Mouse (Mus musculus): ENCODE measurements around the gene Kyat3. TPM values are rescaled to one million over a fixed set of nuclear protein-coding genes. Genes with fewer than 3 reads are reported as not detected.
A peak's percentile ranks its signal among the peaks of the same experiment; 100 is the strongest.
"Not testable (repeated sequence)": the region's sequence is repeated elsewhere in the genome, so short reads cannot be mapped to it uniquely, and the experiment has no call there.

Kyat3 gene
- polyA plus RNA-seq (2015; fragmentation: Nextera tagmentation; extraction: Ambion mirVana) = 24.6 and 28.0 TPM in 2 replicates

DNA sequence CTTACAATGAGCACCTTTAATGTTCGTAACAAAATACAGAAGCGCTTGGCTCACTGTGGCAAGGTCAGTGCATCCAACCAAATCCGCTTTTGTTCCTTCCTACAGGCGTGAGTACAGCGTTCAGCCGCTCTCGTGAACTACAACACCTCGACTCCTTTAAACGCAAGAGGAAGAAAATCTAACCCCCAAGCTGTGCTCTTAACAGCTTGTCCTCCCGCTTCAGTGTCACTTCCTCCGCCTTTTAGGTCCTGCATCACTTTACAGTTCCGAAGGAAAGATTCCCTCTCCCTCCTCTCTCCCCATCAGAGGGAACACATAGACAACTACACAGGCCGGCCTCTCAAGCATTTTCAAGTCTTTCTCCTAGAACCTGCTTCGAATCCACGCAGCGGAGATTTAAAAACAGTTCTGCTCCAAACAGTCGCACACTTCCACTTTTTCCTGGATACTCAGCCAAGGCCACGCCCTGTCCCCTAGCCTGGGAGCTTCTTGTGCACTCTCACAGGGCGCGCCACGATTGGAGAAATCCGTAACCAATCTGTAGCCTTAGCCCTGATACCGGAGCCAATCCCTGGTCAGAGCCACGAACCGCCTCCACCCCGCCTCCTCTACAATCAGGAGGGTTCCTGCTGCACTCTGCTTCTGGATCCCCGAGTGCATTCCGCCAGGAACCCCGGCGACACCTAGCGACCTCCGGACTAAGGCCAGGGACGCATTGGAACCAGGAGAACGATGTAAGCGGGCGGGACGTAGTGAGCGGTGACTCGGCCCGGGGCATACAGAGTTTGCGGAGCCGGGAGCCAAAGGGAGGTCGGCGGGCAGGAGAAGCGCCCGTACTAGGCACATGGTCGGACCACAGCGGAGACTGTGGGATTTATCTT, at the start of gene Kyat3:
Gene Kyat3 (plus strand): TSS at position 610 of the 881 bp plus-strand sequence.
- H3K36me3 ChIP-seq (ENCODE audit: insufficient read depth, low read length) = peaks cover 3% of the 10 kb centered on the region; the same call in 1 of the 2 replicates
- H3K27ac ChIP-seq (ENCODE audit: low read length) = peak within 1 kb of the TSS; percentile 87
- under 1% methylated on average over 48 of the region's 48 CpGs for WGBS
- peaks cover 16% of the 10 kb centered on the region for H3K4me1 ChIP-seq (ENCODE audit: insufficient read depth, low read length)
- H3K4me3 ChIP-seq (ENCODE audit: low read length) = peak within 1 kb of the TSS; percentile 65
- peak within 1 kb of the TSS; percentile 91 for H3K4me2 ChIP-seq (replicated peaks; ENCODE audit: low read depth, low read length)
- no peaks in the 10 kb centered on the region for H3K27me3 ChIP-seq (ENCODE audit: insufficient read depth, low read length)
- H3K9me3 ChIP-seq (ENCODE audit: low read length) = peaks cover 6% of the 10 kb centered on the region
- peak; percentile 100 for ATAC-seq (ENCODE audit: low FRiP score, low TSS enrichment)
- H3K9ac ChIP-seq (replicated peaks; ENCODE audit: low read length) = peak within 1 kb of the TSS; percentile 70

DNA sequence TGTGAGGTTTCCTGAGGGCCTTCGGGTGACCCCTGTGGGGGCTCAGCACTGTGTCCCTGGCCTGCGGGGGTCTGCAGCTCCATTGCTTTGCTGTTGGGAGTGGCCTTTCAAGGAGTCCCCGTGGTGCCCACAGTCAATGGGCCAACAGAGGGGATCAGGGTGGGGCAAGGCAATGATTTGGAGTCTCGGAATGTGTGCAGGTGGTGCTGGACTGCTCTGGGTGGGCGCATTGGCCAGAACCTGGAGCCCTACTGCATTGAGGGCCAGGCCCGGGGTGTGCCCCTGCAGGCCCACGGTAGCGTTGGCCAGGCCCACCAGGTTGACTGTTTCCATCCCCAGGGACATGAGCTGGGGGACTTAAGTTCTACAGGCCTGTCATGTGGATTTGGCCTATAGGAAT, 36.1 kb upstream of the Kyat3 start:
- no peaks in the 10 kb centered on the region for H3K4me1 ChIP-seq (ENCODE audit: insufficient read depth, low read length)
- no peak overlapping the region for H3K4me2 ChIP-seq (replicated peaks; ENCODE audit: low read depth, low read length)
- whole genome bisulfite sequencing = 96% methylated on average over 8 of the region's 8 CpGs
- H3K4me3 ChIP-seq (ENCODE audit: low read length) = no peak overlapping the region
- no peaks in the 10 kb centered on the region for H3K27me3 ChIP-seq (ENCODE audit: insufficient read depth, low read length)
- no peak for ATAC-seq (ENCODE audit: low FRiP score, low TSS enrichment)
- no peak overlapping the region for H3K27ac ChIP-seq (ENCODE audit: low read length)
- H3K36me3 ChIP-seq (ENCODE audit: insufficient read depth, low read length) = no peaks in the 10 kb centered on the region
- no peak overlapping the region for H3K9ac ChIP-seq (replicated peaks; ENCODE audit: low read length)
- H3K9me3 ChIP-seq (ENCODE audit: low read length) = peaks cover 10% of the 10 kb centered on the region

DNA sequence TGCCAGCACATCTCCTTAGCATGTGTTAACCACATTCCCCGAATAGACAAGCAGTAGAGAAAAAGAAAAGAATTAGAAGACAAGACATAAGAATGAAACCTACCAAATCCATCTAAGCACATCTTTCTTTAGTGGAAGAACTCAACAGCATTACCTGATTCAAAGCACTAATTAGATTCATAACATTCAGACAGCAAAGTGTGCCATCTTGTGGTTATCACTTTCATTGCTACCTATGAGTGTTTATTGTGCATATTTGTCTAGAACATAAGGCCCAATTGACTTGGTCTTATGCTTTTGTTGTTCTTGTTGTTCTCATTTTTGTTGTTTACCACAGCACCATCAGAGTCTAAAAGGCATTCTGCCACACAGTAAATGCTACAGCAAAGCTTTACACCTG, 26.2 kb upstream of the Kyat3 start:
- H3K4me3 ChIP-seq (ENCODE audit: low read length) = no peak overlapping the region
- no peaks in the 10 kb centered on the region for H3K36me3 ChIP-seq (ENCODE audit: insufficient read depth, low read length)
- no peak overlapping the region for H3K4me2 ChIP-seq (replicated peaks; ENCODE audit: low read depth, low read length)
- no peaks in the 10 kb centered on the region for H3K27me3 ChIP-seq (ENCODE audit: insufficient read depth, low read length)
- no peaks in the 10 kb centered on the region for H3K9me3 ChIP-seq (ENCODE audit: low read length)
- ATAC-seq (ENCODE audit: low FRiP score, low TSS enrichment) = no peak
- H3K9ac ChIP-seq (replicated peaks; ENCODE audit: low read length) = no peak overlapping the region
- no peak overlapping the region for H3K27ac ChIP-seq (ENCODE audit: low read length)
- WGBS = 64% methylated on average over 1 of the region's 1 CpGs
- no peaks in the 10 kb centered on the region for H3K4me1 ChIP-seq (ENCODE audit: insufficient read depth, low read length)

DNA sequence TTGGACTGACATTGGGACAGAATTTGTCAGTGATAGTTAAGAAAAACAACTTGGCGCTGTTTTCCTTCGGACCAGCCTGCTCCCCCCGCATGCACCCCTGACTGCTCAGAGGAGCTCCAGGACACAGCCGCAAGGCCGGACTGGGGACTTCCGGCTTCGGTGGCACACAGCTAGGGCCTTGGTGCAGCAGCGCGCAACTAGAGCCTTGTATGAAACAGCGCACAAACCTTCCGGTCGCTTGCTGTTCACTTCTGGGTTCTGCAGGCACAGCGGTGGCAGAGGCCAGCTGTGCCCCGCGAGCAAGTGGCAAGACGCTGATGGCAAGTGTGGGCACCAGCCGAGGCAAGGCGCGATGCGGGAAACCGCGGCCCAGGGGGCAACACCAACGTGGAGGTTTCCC, 12.9 kb upstream of the Kyat3 start:
- no peaks in the 10 kb centered on the region for H3K4me1 ChIP-seq (ENCODE audit: insufficient read depth, low read length)
- WGBS = 72% methylated on average over 23 of the region's 23 CpGs
- 0 out of 2 replicates have a peak, but pooled peaks have one; percentile 9 for ATAC-seq (ENCODE audit: low FRiP score, low TSS enrichment)
- H3K4me2 ChIP-seq (replicated peaks; ENCODE audit: low read depth, low read length) = peak overlapping the region; percentile 32; the same call in 1 of the 2 replicates
- no peak overlapping the region for H3K27ac ChIP-seq (ENCODE audit: low read length)
- no peaks in the 10 kb centered on the region for H3K36me3 ChIP-seq (ENCODE audit: insufficient read depth, low read length)
- H3K27me3 ChIP-seq (ENCODE audit: insufficient read depth, low read length) = no peaks in the 10 kb centered on the region
- H3K9ac ChIP-seq (replicated peaks; ENCODE audit: low read length) = no peak overlapping the region
- H3K4me3 ChIP-seq (ENCODE audit: low read length) = no peak overlapping the region
- H3K9me3 ChIP-seq (ENCODE audit: low read length) = peaks cover 11% of the 10 kb centered on the region

DNA sequence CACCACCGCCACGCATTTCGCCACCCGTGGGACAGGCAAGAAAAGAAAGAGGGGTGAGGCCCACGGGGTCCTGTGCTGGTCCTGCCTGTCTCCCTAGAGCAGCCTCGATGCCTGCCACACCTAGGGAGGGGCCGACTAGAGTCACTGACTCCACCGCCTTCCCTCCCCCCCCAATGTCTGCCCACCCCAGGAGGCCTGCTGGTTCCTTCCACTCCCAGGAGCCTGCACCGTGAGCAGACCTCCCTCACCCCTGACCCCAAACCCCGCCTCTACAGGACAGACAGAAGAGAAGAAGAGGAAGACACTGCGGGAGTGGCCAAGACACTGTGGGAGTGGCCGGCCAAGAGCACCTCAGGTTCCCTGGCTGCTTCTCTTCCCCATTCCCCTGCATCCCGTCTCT, 12.5 kb upstream of the Kyat3 start:
- no peak overlapping the region for H3K4me3 ChIP-seq (ENCODE audit: low read length)
- 65% methylated on average over 11 of the region's 13 CpGs for WGBS
- H3K27me3 ChIP-seq (ENCODE audit: insufficient read depth, low read length) = no peaks in the 10 kb centered on the region

DNA sequence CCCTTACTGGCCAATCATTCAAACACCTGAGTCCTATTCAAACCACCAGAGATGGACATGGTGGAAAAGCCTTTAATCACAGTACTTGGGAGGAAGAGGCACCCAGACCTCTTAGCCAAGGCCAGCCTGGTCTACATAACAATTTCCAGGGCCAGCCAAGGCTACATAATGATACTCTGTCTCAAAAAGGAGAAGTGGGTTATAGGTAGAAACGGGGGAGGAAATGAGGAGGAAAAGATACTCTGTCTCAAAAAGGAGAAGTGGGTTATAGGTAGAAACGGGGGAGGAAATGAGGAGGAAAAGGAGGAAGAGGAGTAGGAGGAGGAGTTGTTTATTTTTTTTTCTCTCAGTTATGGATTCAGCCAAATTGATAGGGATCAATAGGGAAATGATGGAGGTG, 4.3 kb upstream of the Kyat3 start:
- H3K27me3 ChIP-seq (ENCODE audit: insufficient read depth, low read length) = no peaks in the 10 kb centered on the region
- H3K36me3 ChIP-seq (ENCODE audit: insufficient read depth, low read length) = no peaks in the 10 kb centered on the region
- no peak for ATAC-seq (ENCODE audit: low FRiP score, low TSS enrichment)
- WGBS = 68% methylated on average over 2 of the region's 2 CpGs
- H3K4me1 ChIP-seq (ENCODE audit: insufficient read depth, low read length) = peaks cover 13% of the 10 kb centered on the region
- no peak overlapping the region for H3K9ac ChIP-seq (replicated peaks; ENCODE audit: low read length)
- no peak overlapping the region for H3K4me2 ChIP-seq (replicated peaks; ENCODE audit: low read depth, low read length)
- 0 out of 2 replicates have a peak, but pooled peaks cover 3% of the 10 kb centered on the region for H3K9me3 ChIP-seq (ENCODE audit: low read length)
- no peak overlapping the region for H3K27ac ChIP-seq (ENCODE audit: low read length)
- H3K4me3 ChIP-seq (ENCODE audit: low read length) = no peak overlapping the region

More for the DNA sequence above, 12.5 kb upstream of the Kyat3 start:
- H3K9ac ChIP-seq (replicated peaks; ENCODE audit: low read length) = no peak overlapping the region
- H3K36me3 ChIP-seq (ENCODE audit: insufficient read depth, low read length) = no peaks in the 10 kb centered on the region
- peak overlapping the region; percentile 32; the same call in 1 of the 2 replicates for H3K4me2 ChIP-seq (replicated peaks; ENCODE audit: low read depth, low read length)
- ATAC-seq (ENCODE audit: low FRiP score, low TSS enrichment) = peak; percentile 61; the same call in 1 of the 2 replicates
- H3K9me3 ChIP-seq (ENCODE audit: low read length) = peaks cover 11% of the 10 kb centered on the region
- H3K27ac ChIP-seq (ENCODE audit: low read length) = no peak overlapping the region
- no peaks in the 10 kb centered on the region for H3K4me1 ChIP-seq (ENCODE audit: insufficient read depth, low read length)

DNA sequence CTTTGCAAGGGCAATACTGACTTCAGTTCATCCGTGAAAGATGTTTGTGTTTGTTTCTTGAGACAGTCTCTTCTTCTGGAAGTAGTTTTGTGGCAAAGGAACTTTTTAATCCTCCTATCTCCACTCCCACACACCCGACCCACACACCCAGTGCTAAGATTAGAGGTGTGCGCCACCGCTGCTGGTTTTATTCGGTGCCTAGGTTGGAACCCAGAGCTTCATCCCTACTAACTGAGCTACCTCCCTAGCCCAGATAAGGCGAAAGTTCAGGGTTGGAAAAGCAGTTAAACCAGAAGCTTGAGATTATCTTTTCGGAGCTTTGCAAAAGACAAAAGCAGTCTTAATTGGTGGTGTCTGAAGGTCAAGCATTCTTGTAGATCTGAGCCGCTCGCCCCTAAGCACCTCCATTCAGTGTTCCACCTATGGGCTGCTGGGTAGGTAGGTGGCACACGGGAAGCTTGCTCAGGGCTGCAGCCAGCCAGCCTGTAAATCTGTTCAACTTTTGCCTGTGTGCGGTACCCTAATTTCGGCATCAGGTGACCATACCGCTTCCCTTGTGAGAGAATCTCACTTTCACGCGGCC, 647 bp downstream of the Kyat3 start:
- Histone ChIP-seq H3K9ac (replicated peaks; ENCODE audit: low read length) (peak overlapping the region; percentile 70), H3K27ac (ENCODE audit: low read length) (no peak overlapping the region), H3K4me2 (replicated peaks; ENCODE audit: low read depth, low read length) (peak overlapping the region; percentile 91), H3K4me1 (ENCODE audit: insufficient read depth, low read length) (peaks cover 16% of the 10 kb centered on the region), H3K9me3 (ENCODE audit: low read length) (peaks cover 6% of the 10 kb centered on the region), H3K27me3 (ENCODE audit: insufficient read depth, low read length) (no peaks in the 10 kb centered on the region), H3K4me3 (ENCODE audit: low read length) (peak overlapping the region; percentile 65), H3K36me3 (ENCODE audit: insufficient read depth, low read length) (peaks cover 3% of the 10 kb centered on the region; the same call in 1 of the 2 replicates)
- no peak for ATAC-seq (ENCODE audit: low FRiP score, low TSS enrichment)
- 20% methylated on average over 15 of the region's 15 CpGs for WGBS

DNA sequence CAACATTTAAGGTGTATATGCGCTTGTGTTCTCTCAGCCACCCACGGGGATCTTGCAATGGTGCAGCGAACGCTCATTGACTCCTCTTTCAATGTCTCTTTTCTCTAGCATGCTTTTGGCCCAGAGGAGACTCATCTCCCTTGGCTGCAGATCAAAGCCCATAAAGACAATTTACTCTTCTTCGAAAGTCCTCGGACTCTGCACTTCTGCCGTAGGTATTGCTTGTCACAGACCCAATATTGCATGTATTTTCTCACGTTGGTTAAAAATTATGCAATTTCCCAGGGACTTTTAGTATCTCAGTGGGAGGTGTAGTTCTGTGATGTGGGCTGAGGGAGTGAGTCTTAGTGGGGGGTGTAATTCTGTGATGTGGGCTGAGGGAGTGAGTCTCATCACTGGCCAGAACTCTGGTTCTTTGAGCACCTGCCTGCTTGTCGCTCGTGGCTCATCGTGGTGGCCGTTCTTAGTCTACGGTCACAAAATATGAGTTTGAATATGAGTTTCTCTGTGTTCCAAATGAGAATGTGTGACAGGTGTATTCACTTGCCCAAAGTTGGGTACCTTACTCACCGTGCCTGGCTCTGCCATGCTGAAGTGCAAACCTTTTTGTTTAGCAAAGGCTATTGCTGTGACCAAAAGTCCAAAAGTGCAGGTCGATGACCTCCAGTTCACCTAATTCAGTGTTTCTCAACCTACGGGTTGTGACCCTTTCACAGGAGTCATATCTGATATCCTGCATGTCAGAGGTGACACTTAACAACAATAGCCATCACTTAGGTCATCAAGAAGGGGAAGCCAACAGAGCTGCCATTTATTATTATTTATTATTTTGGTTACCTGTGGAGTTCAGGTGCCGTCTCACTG, 6.0 kb downstream of the Kyat3 start:
- Histone ChIP-seq H3K27ac (ENCODE audit: low read length) (no peak overlapping the region), H3K9ac (replicated peaks; ENCODE audit: low read length) (no peak overlapping the region), H3K4me2 (replicated peaks; ENCODE audit: low read depth, low read length) (no peak overlapping the region), H3K36me3 (ENCODE audit: insufficient read depth, low read length) (peaks cover 3% of the 10 kb centered on the region; the same call in 1 of the 2 replicates), H3K9me3 (ENCODE audit: low read length) (peaks cover 6% of the 10 kb centered on the region), H3K4me1 (ENCODE audit: insufficient read depth, low read length) (0 out of 2 replicates have a peak, but pooled peaks cover under 1% of the 10 kb centered on the region), H3K4me3 (ENCODE audit: low read length) (no peak overlapping the region), H3K27me3 (ENCODE audit: insufficient read depth, low read length) (no peaks in the 10 kb centered on the region)
- ATAC-seq (ENCODE audit: low FRiP score, low TSS enrichment) = no peak
- WGBS = 88% methylated on average over 17 of the region's 17 CpGs

DNA sequence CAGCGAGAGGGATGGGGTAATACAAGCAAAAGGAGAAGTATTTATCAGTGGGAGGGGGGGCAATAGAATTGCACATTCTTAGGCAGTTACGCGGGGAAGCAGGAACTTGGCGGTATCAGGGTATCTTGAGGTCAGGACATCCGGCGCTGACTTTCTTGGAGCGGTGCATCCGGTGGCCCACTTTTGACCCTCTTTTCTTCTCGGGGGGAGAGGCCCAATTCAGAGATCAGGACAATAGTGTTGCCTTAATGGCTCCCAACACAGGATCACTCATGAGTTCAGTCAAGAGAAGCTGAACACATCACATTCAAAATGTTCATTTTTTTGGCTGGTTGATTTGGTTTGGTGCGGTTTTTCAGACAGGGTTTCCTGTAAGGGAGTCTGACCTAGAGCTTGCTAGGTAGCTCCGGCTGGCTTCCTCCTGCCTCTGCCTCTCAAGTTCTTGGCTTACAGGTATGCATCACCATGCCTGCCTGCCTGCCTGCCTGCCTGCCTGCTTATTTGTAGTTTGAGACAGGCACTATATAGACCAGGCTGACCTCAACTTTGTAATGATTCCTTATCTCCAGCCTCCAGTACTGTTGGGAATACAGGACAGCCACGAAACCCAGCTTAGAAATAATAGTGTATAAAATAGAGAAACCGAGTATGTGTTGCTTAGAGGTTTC, 7.5 kb downstream of the Kyat3 start:
- not testable (repeated sequence) for H3K4me3 ChIP-seq (ENCODE audit: low read length); H3K27ac ChIP-seq (ENCODE audit: low read length); H3K9ac ChIP-seq (replicated peaks; ENCODE audit: low read length); H3K9me3 ChIP-seq (ENCODE audit: low read length); H3K27me3 ChIP-seq (ENCODE audit: insufficient read depth, low read length); H3K4me2 ChIP-seq (replicated peaks; ENCODE audit: low read depth, low read length); H3K4me1 ChIP-seq (ENCODE audit: insufficient read depth, low read length); H3K36me3 ChIP-seq (ENCODE audit: insufficient read depth, low read length)
- ATAC-seq (ENCODE audit: low FRiP score, low TSS enrichment) = 0 out of 2 replicates have a peak, but pooled peaks have one; percentile 43
- 82% methylated on average over 13 of the region's 13 CpGs for WGBS

Data from kidney, embryonic 16.5 days (tissue).